Mouse (Mus musculus) liver, embryonic 14.5 days (tissue): ENCODE measurements around the gene Galnt15. TPM values are rescaled to one million over a fixed set of nuclear protein-coding genes. Genes with fewer than 3 reads are reported as not detected.
A peak's percentile ranks its signal among the peaks of the same experiment; 100 is the strongest.

Experiments
- ATAC-seq: fragments of 200-750 bp; cut with Nextera tagmentation; 2 replicates; pipeline ENCODE4 v1.8.0; 2017; ENCODE audit warnings: moderate number of reproducible peaks, mild to moderate bottlenecking, moderate library complexity; ENCODE audit not compliant: insufficient read depth
- DNase-seq, 3 experiments: peaks; one replicate each; pipeline ENCODE4 v3.0.0-alpha.2; 2012 to 2013; ENCODE audit warnings: low read depth in 3 of 3, low spot score in 3 of 3
- H3K27ac ChIP-seq: fragments of 300-500 bp; sonication (generic); 2 replicates; pipeline ENCODE4 v1.5.1; 2014; ENCODE audit warnings: moderate library complexity, mild to moderate bottlenecking, control low read depth, inconsistent platforms
- H3K27me3 ChIP-seq: fragments of 300-500 bp; sonication (generic); 2 replicates; pipeline ENCODE4 v1.6.1; 2014; ENCODE audit warnings: mild to moderate bottlenecking, low read length, moderate library complexity; ENCODE audit not compliant: control insufficient read depth, insufficient read depth
- H3K36me3 ChIP-seq: fragments of 300-500 bp; sonication (generic); replicated peaks from 2 replicates; pipeline ENCODE4 v1.6.1; 2014; ENCODE audit warnings: low read depth; ENCODE audit not compliant: control insufficient read depth, insufficient read depth
- H3K4me1 ChIP-seq, 2 experiments: fragments of 200-500 bp in 1 of 2; fragments of 300-500 bp in 1 of 2; sonication (generic) in 1 of 2; replicated peaks; 2 replicates each; pipeline ENCODE4 v1.6.1; 2012 to 2014; ENCODE audit warnings: antibody characterized with exemption in 1 of 2, inconsistent platforms in 1 of 2, low read length in 1 of 2; ENCODE audit not compliant: control insufficient read depth in 2 of 2, insufficient read depth in 2 of 2
- H3K4me2 ChIP-seq: fragments of 300-500 bp; sonication (generic); 2 replicates; pipeline ENCODE4 v1.6.1; 2014; ENCODE audit warnings: low read depth, mild to moderate bottlenecking, control low read depth, moderate library complexity
- H3K4me3 ChIP-seq, 2 experiments: fragments of 200-500 bp in 1 of 2; fragments of 300-500 bp in 1 of 2; sonication (generic) in 1 of 2; 2 replicates each; pipeline ENCODE4 v1.5.1; 2012 to 2014; ENCODE audit warnings: low read depth in 2 of 2, low read length in 2 of 2, mild to moderate bottlenecking in 2 of 2, control low read depth in 1 of 2, inconsistent platforms in 1 of 2, moderate library complexity in 1 of 2; ENCODE audit not compliant: insufficient read depth in 1 of 2
- H3K9ac ChIP-seq: fragments of 300-500 bp; sonication (generic); replicated peaks from 2 replicates; pipeline ENCODE4 v1.6.1; 2014; ENCODE audit warnings: mild to moderate bottlenecking, control low read depth, moderate library complexity
- H3K9me3 ChIP-seq: fragments of 300-500 bp; sonication (generic); 2 replicates; pipeline ENCODE4 v1.6.1; 2016; ENCODE audit warnings: low read length, mixed read lengths; ENCODE audit not compliant: control insufficient read depth
- CTCF ChIP-seq: IDR thresholded peaks from 2 replicates; pipeline ENCODE4 v1.5.1; 2016; ENCODE audit warnings: antibody characterized with exemption, low read depth, control low read depth
- EP300 ChIP-seq: IDR thresholded peaks from 2 replicates; pipeline ENCODE4 v1.6.1; 2016; ENCODE audit warnings: antibody characterized with exemption, low read depth
- WGBS: fragments of 180-500 bp; shearing (Covaris S2); extraction: QIAGEN DNeasy Blood & Tissue Kit; methylation state at CpG from one replicate; pipeline ENCODE4 v1.1.7; 2014; ENCODE audit not compliant: insufficient replicate concordance; 5-methylcytosine and 5-hydroxymethylcytosine counted together
- polyA plus RNA-seq, 2 experiments: library from polyadenylated mRNA; depleted of rRNA in 1 of 2; stranded (reverse) in 1 of 2; unstranded in 1 of 2; fragments of >200 nt; fragmentation: Nextera tagmentation in 1 of 2; extraction: Ambion mirVana in 1 of 2; gene quantifications; 2 replicates each; pipeline versions ENCODE4 v1.2.1 to v1.2.3; 2012 to 2014

Gene Galnt15
- polyA plus RNA-seq, 2 experiments = not detected

GRCm38 (mm10) chr14:32022450-32022849, 6.3 kb upstream of the Galnt15 start:
- H3K27me3 ChIP-seq = peaks cover 2% of the 10 kb centered on the region
- H3K4me1 ChIP-seq = peaks cover 5 to 13% of the 10 kb centered on the region in 2 experiments; a peak in 3 of 4 replicates
- no peak overlapping the region for H3K27ac ChIP-seq
- DNase-seq (peak; percentile 17 to 46 (median 20)), ATAC-seq (peak; percentile 69; the same call in 1 of the 2 replicates)
- no peaks in the 10 kb centered on the region for H3K36me3 ChIP-seq
- H3K4me2 ChIP-seq = no peak overlapping the region
- H3K9ac ChIP-seq = no peak overlapping the region
- H3K4me3 ChIP-seq = no peak overlapping the region
- TF ChIP-seq EP300 (no peak), CTCF (peak; percentile 22; the same call in 1 of the 2 replicates)
- no peaks in the 10 kb centered on the region for H3K9me3 ChIP-seq

DNA sequence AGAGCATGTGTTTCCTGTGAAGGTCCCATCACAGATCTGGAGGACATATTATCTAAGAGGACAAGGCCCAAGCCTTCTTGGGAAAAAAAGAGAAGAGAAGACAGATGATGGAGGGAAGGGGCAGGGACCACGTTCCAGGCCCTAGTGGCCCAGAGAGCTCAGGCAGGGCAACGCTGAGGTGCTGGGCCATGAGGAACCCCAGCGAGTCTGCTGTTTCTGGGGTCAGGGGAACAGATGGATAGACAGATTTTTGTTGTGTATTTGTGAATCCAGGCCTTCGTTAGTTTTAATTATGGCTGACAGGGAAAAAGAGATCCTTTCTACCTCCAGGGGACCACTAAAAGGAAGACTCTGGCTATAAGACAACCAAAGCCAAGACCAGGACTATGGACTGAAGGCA, 4.9 kb upstream of the Galnt15 start:
- TF ChIP-seq EP300 = no peak
- TF ChIP-seq CTCF = no peak
- Histone ChIP-seq H3K4me1 (peaks cover 5 to 12% of the 10 kb centered on the region in 2 experiments; a peak in 3 of 4 replicates), H3K27ac (no peak overlapping the region), H3K4me2 (no peak overlapping the region), H3K9me3 (no peaks in the 10 kb centered on the region), H3K9ac (no peak overlapping the region), H3K36me3 (no peaks in the 10 kb centered on the region), H3K4me3 (no peak overlapping the region), H3K27me3 (peaks cover 2% of the 10 kb centered on the region)
- ATAC-seq (no peak), DNase-seq (no peak)
- WGBS = 60% methylated on average over 4 of the region's 4 CpGs

- DNase-seq (no peak), ATAC-seq (no peak)
- Histone ChIP-seq H3K27ac (no peak overlapping the region), H3K36me3 (no peaks in the 10 kb centered on the region), H3K4me1 (peaks cover 5 to 9% of the 10 kb centered on the region in 2 experiments; a peak in 3 of 4 replicates), H3K9ac (no peak overlapping the region), H3K4me3 (no peak overlapping the region), H3K4me2 (no peak overlapping the region), H3K27me3 (peaks cover 5% of the 10 kb centered on the region), H3K9me3 (no peaks in the 10 kb centered on the region)
- WGBS = 55% methylated on average over 7 of the region's 7 CpGs
- TF ChIP-seq EP300 (no peak), CTCF (no peak)
These were observed 1.6 kb upstream of the Galnt15 start for GRCm38 (mm10) chr14:32027218-32027617.

DNA sequence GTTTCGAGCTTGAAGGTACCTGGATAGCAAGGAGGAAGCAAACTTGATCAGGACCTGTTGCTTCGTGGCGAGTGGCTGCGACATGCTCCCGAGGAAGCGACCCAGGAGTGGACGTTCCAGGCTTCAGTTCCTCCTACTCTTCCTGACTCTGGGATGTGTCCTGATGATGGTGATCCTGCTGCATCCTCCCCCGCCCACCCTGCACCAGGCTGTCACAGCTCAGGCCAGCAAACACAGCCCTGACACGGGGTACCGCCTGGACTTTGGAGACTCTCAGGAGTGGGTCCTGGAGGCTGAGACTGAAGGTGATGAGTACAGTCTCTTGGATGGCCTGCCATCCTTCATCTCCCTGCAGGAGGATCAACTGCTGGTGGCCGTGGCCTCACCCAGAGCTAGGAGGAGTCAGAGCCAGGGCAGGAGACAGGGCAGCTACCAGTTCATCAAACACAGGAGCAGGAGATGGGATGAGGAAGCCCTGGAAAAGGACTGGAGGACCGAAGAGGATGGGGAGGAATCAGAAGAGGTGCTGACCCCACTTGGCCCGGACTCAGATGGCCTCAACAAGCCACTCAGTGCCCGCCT, 713 bp downstream of the Galnt15 start:
- no peak for DNase-seq
- no peak overlapping the region for H3K4me3 ChIP-seq
- no peak overlapping the region for H3K9ac ChIP-seq
- H3K27ac ChIP-seq = no peak overlapping the region
- WGBS = 56% methylated on average over 14 of the region's 14 CpGs
- no peak for TF ChIP-seq CTCF
- no peak for TF ChIP-seq EP300
- no peaks in the 10 kb centered on the region for H3K9me3 ChIP-seq
- no peaks in the 10 kb centered on the region for H3K4me1 ChIP-seq
- H3K4me2 ChIP-seq = no peak overlapping the region
- H3K36me3 ChIP-seq = no peaks in the 10 kb centered on the region
- H3K27me3 ChIP-seq = peaks cover 5% of the 10 kb centered on the region
- ATAC-seq = no peak

DNA sequence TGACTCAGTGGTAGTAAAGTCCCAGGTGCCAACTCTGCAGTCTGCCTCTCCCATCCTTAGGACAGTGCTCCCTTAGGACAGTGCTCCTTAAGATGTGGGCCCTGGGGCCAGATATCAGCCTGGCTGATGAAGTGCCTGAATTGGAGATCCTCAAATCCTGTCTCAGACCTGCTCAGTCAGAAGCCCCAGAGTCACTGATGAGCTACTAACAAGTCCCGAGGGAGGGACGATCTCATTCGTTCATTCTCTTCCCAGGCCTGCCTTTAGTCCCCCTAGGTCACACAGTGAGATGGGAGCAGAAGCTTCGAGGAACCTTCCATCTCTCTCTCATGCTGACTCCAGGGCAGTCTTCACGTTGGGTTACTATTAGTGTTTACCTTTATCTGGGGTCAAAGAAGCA, 1.3 kb downstream of the Galnt15 start:
- Histone ChIP-seq H3K4me1 (no peaks in the 10 kb centered on the region), H3K36me3 (no peaks in the 10 kb centered on the region), H3K4me2 (no peak overlapping the region), H3K9ac (no peak overlapping the region), H3K9me3 (no peaks in the 10 kb centered on the region), H3K4me3 (no peak overlapping the region), H3K27ac (no peak overlapping the region), H3K27me3 (peaks cover 5% of the 10 kb centered on the region)
- ATAC-seq = no peak
- 55% methylated on average over 5 of the region's 5 CpGs for WGBS
- TF ChIP-seq EP300 = no peak
- no peak for TF ChIP-seq CTCF
- no peak for DNase-seq
